Mouse (Mus musculus): ENCODE measurements around the gene Akr1c18. TPM values are rescaled to one million over a fixed set of nuclear protein-coding genes. Genes with fewer than 3 reads are reported as not detected.

Gene Akr1c18
- not detected in 4 replicates for total RNA-seq (2023; ENCODE audit: inconsistent age)

GRCm38 (mm10) chr13:4150518-4150917 lies at the start of gene Akr1c18:
Gene Akr1c18 (minus strand): TSS chr13:4150654.

GRCm38 (mm10) chr13:4190904-4191303 lies 40.5 kb upstream of the Akr1c18 start, which contains the start of gene Akr1c13:
Gene Akr1c13 (plus strand): TSS chr13:4191150.

Other genes starting within 250 kb of the Akr1c18 start
- 23.3 to 28.0 TPM (median 26.6 TPM) in 4 replicates for gene Net1, start 232.4 kb downstream of the Akr1c18 start, total RNA-seq (2023; ENCODE audit: inconsistent age)
- not detected in 4 replicates for gene Tubal3, start 232.4 kb downstream of the Akr1c18 start, total RNA-seq (2023; ENCODE audit: inconsistent age)
- not detected in 4 replicates for gene Ucn3, start 205.3 kb downstream of the Akr1c18 start, total RNA-seq (2023; ENCODE audit: inconsistent age)
- gene Akr1c14, start 101.6 kb downstream of the Akr1c18 start, total RNA-seq (2023; ENCODE audit: inconsistent age): not detected in 4 replicates
- gene Akr1c13, start 40.5 kb upstream of the Akr1c18 start, total RNA-seq (2023; ENCODE audit: inconsistent age): 0.75 to 3.6 TPM (median 1.3 TPM) in 3 of 4 replicates, not detected in the other
- not detected in 4 replicates for gene Akr1c19, start 78.0 kb upstream of the Akr1c18 start, total RNA-seq (2023; ENCODE audit: inconsistent age)
- not detected in 4 replicates for gene Akr1c12, start 128.8 kb upstream of the Akr1c18 start, total RNA-seq (2023; ENCODE audit: inconsistent age)